Mouse (Mus musculus): ENCODE data around the gene Galm. TPM values are rescaled to one million over a fixed set of nuclear protein-coding genes. Genes with fewer than 3 reads are reported as not detected.

Galm gene
- polyA plus RNA-seq, 1 experiment = 3.7 TPM

DNA sequence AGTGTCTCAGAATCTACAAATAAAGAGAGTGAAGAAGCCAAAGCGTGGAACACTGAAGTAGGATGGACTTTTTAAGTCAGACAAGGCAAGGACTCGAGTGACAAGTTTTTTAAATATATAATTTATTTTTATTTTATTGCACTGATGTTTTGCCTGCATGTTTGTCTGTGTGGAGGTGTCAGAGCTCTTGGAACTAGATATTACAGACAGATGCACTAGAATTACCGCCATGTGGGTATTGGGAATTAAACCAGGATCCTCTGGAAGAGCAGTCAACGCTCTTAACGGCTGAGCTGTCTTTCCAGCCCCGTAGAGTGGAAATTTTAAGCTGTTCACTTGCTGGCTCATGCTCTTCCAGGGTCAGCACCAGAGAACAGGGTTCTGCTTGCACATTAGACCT lies 39.1 kb downstream of the Galm start:
- no peak for TF ChIP-seq FOSL1 (IDR thresholded peaks at IDR 0.05; ENCODE audit: insufficient read depth, low read length, poor library complexity, severe bottlenecking)
- no peak for TF ChIP-seq MAX (IDR thresholded peaks at IDR 0.05)
- TF ChIP-seq MYOD1 (IDR thresholded peaks at IDR 0.05; ENCODE audit: control insufficient read depth, insufficient read length, low read depth) = no peak
- TF ChIP-seq CEBPB (IDR thresholded peaks at IDR 0.05; ENCODE audit: low read depth) = no peak
- no peak for TF ChIP-seq USF1 (IDR thresholded peaks at IDR 0.05; ENCODE audit: low read depth)
- no peak for TF ChIP-seq MYOG (IDR thresholded peaks at IDR 0.05; ENCODE audit: control insufficient read depth, extremely low read depth, insufficient read length)
- TF ChIP-seq CTCF (IDR thresholded peaks at IDR 0.05; ENCODE audit: control insufficient read depth, insufficient read depth, insufficient read length) = no peak
- Histone ChIP-seq H3K4me3 (ENCODE audit: insufficient read depth, poor library complexity, severe bottlenecking) (no peak overlapping the region), H3ac (ENCODE audit: control insufficient read depth, insufficient read length, low read depth) (no peak overlapping the region), H3K36me3 (ENCODE audit: control insufficient read depth, insufficient read depth) (no peaks in the 10 kb centered on the region), H3K27me3 (ENCODE audit: control insufficient read depth, insufficient read depth, insufficient read length) (no peaks in the 10 kb centered on the region), H3K79me3 (ENCODE audit: low read depth) (no peaks in the 10 kb centered on the region), H3K79me2 (ENCODE audit: control insufficient read depth, insufficient read depth) (no peaks in the 10 kb centered on the region)

DNA sequence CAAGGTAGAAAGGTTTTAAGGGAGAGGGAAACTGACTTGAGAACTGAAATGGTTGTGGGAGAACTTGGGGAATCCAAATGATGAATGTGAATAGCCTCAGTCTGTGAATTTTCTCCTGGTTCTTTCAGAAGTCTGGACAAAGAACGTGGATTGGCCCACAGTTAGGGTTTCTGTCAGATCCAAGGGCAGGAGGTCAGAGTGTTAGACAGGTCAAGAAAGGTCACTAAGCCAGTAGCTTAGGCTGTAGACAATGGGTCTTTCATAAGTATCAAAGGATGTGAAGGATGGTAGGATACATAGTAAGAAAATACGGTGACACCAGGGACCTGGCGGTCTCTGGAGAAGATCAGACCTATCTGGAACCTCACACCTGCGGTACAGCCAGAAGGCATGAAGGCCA lies 40.2 kb downstream of the Galm start:
- TF ChIP-seq MYOG (IDR thresholded peaks at IDR 0.05; ENCODE audit: control insufficient read depth, extremely low read depth, insufficient read length) (no peak), USF1 (IDR thresholded peaks at IDR 0.05; ENCODE audit: low read depth) (no peak)
- no peak overlapping the region for H3K4me3 ChIP-seq (ENCODE audit: insufficient read depth, poor library complexity, severe bottlenecking)

DNA sequence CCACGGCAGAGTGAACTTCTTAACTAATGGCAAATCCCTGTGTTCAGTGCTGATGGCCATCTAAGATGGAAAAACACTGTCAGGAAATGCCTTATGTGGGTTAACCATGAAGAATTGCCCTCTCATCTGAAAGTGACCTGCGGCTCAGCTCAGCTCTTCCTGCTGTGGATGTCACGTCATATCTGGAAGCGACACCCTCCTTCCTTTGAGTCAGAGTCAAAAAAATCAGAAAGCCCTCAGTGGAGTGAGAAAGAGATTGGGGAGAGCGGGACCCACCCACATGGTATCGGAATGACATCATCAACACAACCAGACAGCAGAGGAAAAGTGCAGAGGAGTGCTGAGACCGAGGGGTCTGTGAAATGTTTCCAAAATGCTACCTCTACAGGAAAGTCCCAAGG lies 40.6 kb downstream of the Galm start:
- Histone ChIP-seq H3K36me3 (ENCODE audit: control insufficient read depth, insufficient read depth) (no peaks in the 10 kb centered on the region), H3K79me2 (ENCODE audit: control insufficient read depth, insufficient read depth) (no peaks in the 10 kb centered on the region), H3K4me3 (ENCODE audit: insufficient read depth, poor library complexity, severe bottlenecking) (no peak overlapping the region), H3K27me3 (ENCODE audit: control insufficient read depth, insufficient read depth, insufficient read length) (no peaks in the 10 kb centered on the region), H3ac (ENCODE audit: control insufficient read depth, insufficient read length, low read depth) (no peak overlapping the region), H3K79me3 (ENCODE audit: low read depth) (no peaks in the 10 kb centered on the region)
- TF ChIP-seq MAX (IDR thresholded peaks at IDR 0.05) = no peak
- no peak for TF ChIP-seq MYOD1 (IDR thresholded peaks at IDR 0.05; ENCODE audit: control insufficient read depth, insufficient read length, low read depth)
- TF ChIP-seq FOSL1 (IDR thresholded peaks at IDR 0.05; ENCODE audit: insufficient read depth, low read length, poor library complexity, severe bottlenecking) = no peak
- TF ChIP-seq CEBPB (IDR thresholded peaks at IDR 0.05; ENCODE audit: low read depth) = no peak
- TF ChIP-seq USF1 (IDR thresholded peaks at IDR 0.05; ENCODE audit: low read depth) = no peak
- TF ChIP-seq CTCF (IDR thresholded peaks at IDR 0.05; ENCODE audit: control insufficient read depth, insufficient read depth, insufficient read length) = no peak
- no peak for TF ChIP-seq MYOG (IDR thresholded peaks at IDR 0.05; ENCODE audit: control insufficient read depth, extremely low read depth, insufficient read length)

More for the DNA sequence above, 40.2 kb downstream of the Galm start:
- H3K79me2 ChIP-seq (ENCODE audit: control insufficient read depth, insufficient read depth) = no peaks in the 10 kb centered on the region
- H3K36me3 ChIP-seq (ENCODE audit: control insufficient read depth, insufficient read depth) = no peaks in the 10 kb centered on the region
- H3K79me3 ChIP-seq (ENCODE audit: low read depth) = no peaks in the 10 kb centered on the region
- no peaks in the 10 kb centered on the region for H3K27me3 ChIP-seq (ENCODE audit: control insufficient read depth, insufficient read depth, insufficient read length)
- no peak overlapping the region for H3ac ChIP-seq (ENCODE audit: control insufficient read depth, insufficient read length, low read depth)

DNA sequence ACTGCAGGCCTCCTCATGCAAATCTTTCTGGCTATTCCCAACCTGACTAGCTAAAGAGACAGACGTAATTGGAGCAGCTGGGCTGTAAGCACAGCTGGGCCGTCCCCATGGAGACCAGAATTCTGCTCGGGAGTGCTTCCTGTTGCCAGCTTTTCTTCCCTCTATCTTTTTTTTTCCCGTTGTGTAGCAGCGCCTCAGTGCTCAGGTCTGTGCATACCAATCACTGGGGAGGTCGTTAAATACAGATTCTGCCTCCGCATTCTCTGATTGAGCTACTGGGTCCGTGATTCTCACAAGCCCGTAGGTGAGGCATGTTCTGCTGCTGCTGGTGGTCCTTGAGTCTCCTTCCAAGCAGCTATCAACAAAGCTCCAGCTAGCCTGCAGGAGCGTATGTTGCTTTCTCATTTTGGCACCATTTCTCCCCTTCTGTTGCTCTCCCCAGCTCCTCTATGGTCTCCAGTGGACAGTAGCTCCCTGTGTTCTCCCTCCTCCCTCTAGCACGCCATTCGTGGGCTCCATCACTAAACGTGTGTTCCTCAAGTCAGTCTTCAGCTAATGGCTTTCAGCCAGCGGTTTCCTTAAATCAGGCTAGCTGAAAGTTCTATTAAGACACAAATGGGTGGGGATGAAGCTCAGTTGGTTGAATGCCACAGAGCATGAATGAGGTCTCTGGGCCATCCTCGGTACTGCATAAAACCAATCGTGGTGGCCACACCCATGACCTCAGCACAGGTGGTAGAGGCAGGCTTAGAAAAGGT lies 41.3 kb downstream of the Galm start:
- no peak overlapping the region for H3ac ChIP-seq (ENCODE audit: control insufficient read depth, insufficient read length, low read depth)
- H3K36me3 ChIP-seq (ENCODE audit: control insufficient read depth, insufficient read depth) = no peaks in the 10 kb centered on the region
- H3K79me3 ChIP-seq (ENCODE audit: low read depth) = no peaks in the 10 kb centered on the region
- TF ChIP-seq MAX (IDR thresholded peaks at IDR 0.05) (no peak), MYOD1 (IDR thresholded peaks at IDR 0.05; ENCODE audit: control insufficient read depth, insufficient read length, low read depth) (no peak), USF1 (IDR thresholded peaks at IDR 0.05; ENCODE audit: low read depth) (no peak), MYOG (IDR thresholded peaks at IDR 0.05; ENCODE audit: control insufficient read depth, extremely low read depth, insufficient read length) (no peak), CTCF (IDR thresholded peaks at IDR 0.05; ENCODE audit: control insufficient read depth, insufficient read depth, insufficient read length) (no peak), FOSL1 (IDR thresholded peaks at IDR 0.05; ENCODE audit: insufficient read depth, low read length, poor library complexity, severe bottlenecking) (no peak), CEBPB (IDR thresholded peaks at IDR 0.05; ENCODE audit: low read depth) (no peak)
- H3K4me3 ChIP-seq (ENCODE audit: insufficient read depth, poor library complexity, severe bottlenecking) = no peak overlapping the region
- no peaks in the 10 kb centered on the region for H3K27me3 ChIP-seq (ENCODE audit: control insufficient read depth, insufficient read depth, insufficient read length)
- H3K79me2 ChIP-seq (ENCODE audit: control insufficient read depth, insufficient read depth) = no peaks in the 10 kb centered on the region

DNA sequence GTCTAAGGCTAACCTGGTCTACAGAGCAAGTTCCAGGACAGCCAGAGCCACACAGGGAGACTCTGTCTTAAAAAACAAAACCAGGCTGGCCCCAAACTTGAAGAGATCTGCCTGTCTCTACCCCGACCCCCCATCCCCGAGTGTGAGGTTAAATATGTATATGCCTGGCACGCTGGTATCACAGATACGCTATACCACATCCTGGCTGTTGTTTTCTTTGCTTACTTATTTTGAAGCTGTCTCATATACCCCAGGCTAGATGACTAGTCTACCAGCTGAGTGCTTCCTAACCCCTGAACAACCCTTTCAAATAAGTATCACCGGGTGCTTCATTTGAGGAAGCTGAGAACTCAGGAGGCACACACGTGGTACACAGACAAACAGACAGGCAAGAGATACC lies 42.5 kb downstream of the Galm start:
- H3K79me2 ChIP-seq (ENCODE audit: control insufficient read depth, insufficient read depth) = no peaks in the 10 kb centered on the region
- no peak overlapping the region for H3ac ChIP-seq (ENCODE audit: control insufficient read depth, insufficient read length, low read depth)
- no peak overlapping the region for H3K4me3 ChIP-seq (ENCODE audit: insufficient read depth, poor library complexity, severe bottlenecking)
- H3K27me3 ChIP-seq (ENCODE audit: control insufficient read depth, insufficient read depth, insufficient read length) = no peaks in the 10 kb centered on the region
- TF ChIP-seq MYOD1 (IDR thresholded peaks at IDR 0.05; ENCODE audit: control insufficient read depth, insufficient read length, low read depth) = no peak
- no peaks in the 10 kb centered on the region for H3K79me3 ChIP-seq (ENCODE audit: low read depth)
- no peaks in the 10 kb centered on the region for H3K36me3 ChIP-seq (ENCODE audit: control insufficient read depth, insufficient read depth)

DNA sequence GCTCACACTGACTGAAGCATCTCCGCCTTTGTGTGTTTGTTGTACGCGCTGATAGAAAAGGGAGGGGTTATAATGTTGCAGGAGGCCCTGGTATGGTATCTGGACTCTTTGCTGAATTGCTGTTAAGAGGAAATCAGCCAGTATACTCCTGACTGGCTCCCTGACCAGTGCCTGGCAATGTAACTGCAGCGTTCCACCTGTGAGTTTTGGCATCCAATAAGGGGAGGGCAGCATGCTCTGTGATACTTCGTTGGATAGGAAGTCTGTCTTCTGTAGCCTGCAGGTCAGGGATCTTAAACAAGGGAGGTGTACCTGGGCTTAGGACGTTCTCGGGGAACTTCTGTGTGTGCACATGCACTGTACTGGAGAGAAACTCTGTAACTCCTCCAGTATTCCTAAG lies 43.7 kb downstream of the Galm start:
- Histone ChIP-seq H3K79me3 (ENCODE audit: low read depth) (no peaks in the 10 kb centered on the region), H3K4me3 (ENCODE audit: insufficient read depth, poor library complexity, severe bottlenecking) (no peak overlapping the region), H3K36me3 (ENCODE audit: control insufficient read depth, insufficient read depth) (no peaks in the 10 kb centered on the region), H3ac (ENCODE audit: control insufficient read depth, insufficient read length, low read depth) (no peak overlapping the region), H3K27me3 (ENCODE audit: control insufficient read depth, insufficient read depth, insufficient read length) (no peaks in the 10 kb centered on the region), H3K79me2 (ENCODE audit: control insufficient read depth, insufficient read depth) (no peaks in the 10 kb centered on the region)
- no peak for TF ChIP-seq USF1 (IDR thresholded peaks at IDR 0.05; ENCODE audit: low read depth)
- TF ChIP-seq MYOG (IDR thresholded peaks at IDR 0.05; ENCODE audit: control insufficient read depth, extremely low read depth, insufficient read length) = no peak
- TF ChIP-seq FOSL1 (IDR thresholded peaks at IDR 0.05; ENCODE audit: insufficient read depth, low read length, poor library complexity, severe bottlenecking) = no peak
- no peak for TF ChIP-seq CEBPB (IDR thresholded peaks at IDR 0.05; ENCODE audit: low read depth)
- no peak for TF ChIP-seq CTCF (IDR thresholded peaks at IDR 0.05; ENCODE audit: control insufficient read depth, insufficient read depth, insufficient read length)
- TF ChIP-seq MYOD1 (IDR thresholded peaks at IDR 0.05; ENCODE audit: control insufficient read depth, insufficient read length, low read depth) = no peak
- no peak for TF ChIP-seq MAX (IDR thresholded peaks at IDR 0.05)
